Mouse (Mus musculus): ENCODE data around the gene Slc25a10. TPM values are rescaled to one million over a fixed set of nuclear protein-coding genes. Genes with fewer than 3 reads are reported as not detected.

Gene Slc25a10
- polyA plus RNA-seq, 1 experiment from 2014 or later: 28.6 TPM

DNA sequence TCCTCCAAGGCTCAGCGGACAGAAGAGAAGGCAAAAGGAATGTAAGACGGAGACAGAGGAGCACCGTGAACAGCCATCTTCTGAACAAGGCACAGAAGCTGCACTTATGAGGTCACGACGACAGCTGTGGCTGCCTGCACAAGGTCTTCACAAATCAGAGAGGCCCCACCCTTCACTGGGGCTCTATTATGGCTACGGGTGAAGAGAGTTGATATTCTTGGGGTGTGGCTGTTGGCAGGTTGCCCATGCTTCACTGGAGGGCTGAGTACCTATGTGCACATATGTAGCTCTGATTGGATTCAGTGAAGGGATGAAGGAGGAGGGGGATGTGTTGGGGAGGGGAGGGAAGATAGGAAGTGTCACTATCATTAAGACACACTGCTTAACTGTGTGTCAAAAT is 26.9 kb downstream of the Slc25a10 start:
- H3K9me3 ChIP-seq: no peaks in the 10 kb centered on the region
- ATAC-seq (replicated peaks): no peak

DNA sequence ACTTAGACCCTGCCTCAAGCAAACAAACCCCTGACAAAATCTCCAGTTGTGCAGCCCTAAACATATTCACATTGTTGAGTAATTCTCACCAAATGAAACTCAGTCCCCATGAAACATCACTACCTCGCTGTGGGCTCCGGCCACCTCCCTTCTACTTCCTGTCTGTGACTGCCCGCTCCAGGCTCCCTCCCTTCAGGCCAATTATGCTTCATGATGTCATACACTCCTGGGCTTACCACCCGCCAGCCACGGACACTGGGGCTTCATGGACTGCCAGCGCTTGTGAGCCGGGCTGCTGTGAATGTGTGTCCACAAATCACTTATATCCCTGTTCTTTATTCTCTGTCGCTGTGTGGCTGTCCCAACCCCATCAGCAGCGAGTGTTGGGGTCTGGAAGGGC is 28.1 kb downstream of the Slc25a10 start:
- no peak overlapping the region for H3K27ac ChIP-seq
- no peaks in the 10 kb centered on the region for H3K9me3 ChIP-seq
- no peaks in the 10 kb centered on the region; the same call in 1 of the 2 replicates for H3K4me1 ChIP-seq
- H3K27me3 ChIP-seq (replicated peaks): no peaks in the 10 kb centered on the region
- no peak overlapping the region for H3K9ac ChIP-seq
- no peak overlapping the region for H3K4me2 ChIP-seq
- ATAC-seq (replicated peaks): no peak
- no peak overlapping the region for H3K4me3 ChIP-seq
- WGBS: 49% methylated on average over 9 of the region's 9 CpGs
- no peaks in the 10 kb centered on the region for H3K36me3 ChIP-seq (replicated peaks)

More for the DNA sequence above, 26.9 kb downstream of the Slc25a10 start:
- Histone ChIP-seq H3K4me3 (no peak overlapping the region), H3K9ac (no peak overlapping the region), H3K27ac (no peak overlapping the region), H3K27me3 (replicated peaks) (no peaks in the 10 kb centered on the region), H3K4me1 (no peaks in the 10 kb centered on the region; the same call in 1 of the 2 replicates), H3K4me2 (no peak overlapping the region), H3K36me3 (replicated peaks) (no peaks in the 10 kb centered on the region)
- 74% methylated on average over 6 of the region's 6 CpGs for WGBS

DNA sequence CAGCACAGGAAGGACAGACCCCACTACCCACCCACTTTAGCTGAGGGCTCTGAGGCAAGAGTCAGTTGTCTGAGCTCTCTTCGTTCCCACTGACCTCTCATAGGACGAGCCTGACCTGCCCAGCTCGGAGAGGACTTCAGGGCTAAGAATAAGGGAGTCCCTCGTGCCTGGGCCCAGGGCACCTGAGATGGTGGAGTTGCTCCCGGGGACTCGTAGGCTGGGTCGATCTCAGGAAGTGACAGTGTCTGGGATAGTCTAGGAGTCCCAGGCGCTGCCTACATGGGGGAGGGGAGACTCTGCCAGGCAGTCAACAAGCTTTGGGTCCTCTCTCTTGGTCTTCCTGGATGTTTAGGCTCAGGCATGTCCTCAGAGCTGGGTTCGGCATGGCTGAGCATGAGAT is 28.9 kb downstream of the Slc25a10 start:
- no peak overlapping the region for H3K27ac ChIP-seq
- whole genome bisulfite sequencing: 77% methylated on average over 9 of the region's 9 CpGs
- no peaks in the 10 kb centered on the region; the same call in 1 of the 2 replicates for H3K4me1 ChIP-seq
- no peaks in the 10 kb centered on the region for H3K9me3 ChIP-seq
- no peak for ATAC-seq (replicated peaks)
- H3K9ac ChIP-seq: no peak overlapping the region
- no peaks in the 10 kb centered on the region for H3K27me3 ChIP-seq (replicated peaks)
- no peaks in the 10 kb centered on the region for H3K36me3 ChIP-seq (replicated peaks)
- no peak overlapping the region for H3K4me2 ChIP-seq
- no peak overlapping the region for H3K4me3 ChIP-seq

DNA sequence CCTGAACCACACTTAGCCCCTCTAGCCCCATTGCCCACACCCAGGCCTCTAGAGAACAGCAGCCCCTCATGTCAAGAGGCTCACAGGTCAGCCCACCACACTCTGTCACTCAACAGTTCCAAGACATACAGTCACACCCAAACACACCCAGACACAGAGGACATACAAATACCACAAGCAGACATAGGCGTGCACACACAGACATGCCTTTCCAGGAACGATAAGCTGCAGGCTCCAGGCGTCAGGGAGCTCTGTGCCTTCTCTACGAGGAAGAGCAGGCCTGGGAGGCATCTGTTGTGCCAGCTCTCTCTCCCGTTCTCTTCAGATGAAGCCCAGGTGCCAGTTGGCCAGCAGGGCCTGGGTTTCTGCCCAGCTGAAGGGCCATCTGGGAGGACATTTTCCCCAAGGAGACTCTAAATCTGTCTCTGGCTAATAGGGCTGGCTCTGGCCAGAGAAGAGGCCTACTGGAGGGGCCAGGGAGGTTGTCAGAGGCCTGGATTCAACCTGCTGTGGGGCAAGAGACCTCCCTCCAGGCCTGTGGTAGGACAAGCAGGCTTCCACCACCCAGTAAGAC is 29.4 kb downstream of the Slc25a10 start:
- H3K9ac ChIP-seq: no peak overlapping the region
- H3K27ac ChIP-seq: no peak overlapping the region
- 73% methylated on average over 5 of the region's 5 CpGs for WGBS
- no peak for ATAC-seq (replicated peaks)
- no peaks in the 10 kb centered on the region for H3K27me3 ChIP-seq (replicated peaks)
- no peak overlapping the region for H3K4me2 ChIP-seq
- H3K4me1 ChIP-seq: no peaks in the 10 kb centered on the region
- no peaks in the 10 kb centered on the region for H3K36me3 ChIP-seq (replicated peaks)
- H3K4me3 ChIP-seq: no peak overlapping the region
- no peaks in the 10 kb centered on the region for H3K9me3 ChIP-seq

DNA sequence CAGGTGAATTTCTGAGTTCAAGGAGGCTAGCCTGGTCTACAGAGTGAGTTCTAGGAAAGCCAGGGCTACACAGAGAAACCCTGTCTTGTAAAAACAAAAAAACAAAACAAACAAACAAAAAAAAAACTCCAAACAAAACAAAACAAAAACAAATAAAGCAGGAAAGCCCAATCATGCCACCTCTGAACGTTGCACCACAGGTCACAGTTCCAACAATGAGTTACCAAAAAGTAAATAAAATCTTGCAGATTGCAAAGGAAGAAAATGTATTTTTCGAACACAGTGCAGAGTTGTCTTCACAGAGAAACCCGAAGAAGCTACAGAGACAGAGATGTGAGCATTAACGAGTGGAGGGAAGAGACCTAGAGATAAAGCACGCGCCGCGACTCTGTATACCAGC is 30.9 kb downstream of the Slc25a10 start:
- H3K9ac ChIP-seq: no peak overlapping the region
- H3K4me3 ChIP-seq: no peak overlapping the region
- peaks cover 3% of the 10 kb centered on the region for H3K27me3 ChIP-seq (replicated peaks)
- no peaks in the 10 kb centered on the region for H3K4me1 ChIP-seq
- no peaks in the 10 kb centered on the region for H3K36me3 ChIP-seq (replicated peaks)
- H3K4me2 ChIP-seq: no peak overlapping the region
- no peak overlapping the region for H3K27ac ChIP-seq
- no peaks in the 10 kb centered on the region for H3K9me3 ChIP-seq
- 88% methylated on average over 8 of the region's 8 CpGs for WGBS
- no peak for ATAC-seq (replicated peaks)

DNA sequence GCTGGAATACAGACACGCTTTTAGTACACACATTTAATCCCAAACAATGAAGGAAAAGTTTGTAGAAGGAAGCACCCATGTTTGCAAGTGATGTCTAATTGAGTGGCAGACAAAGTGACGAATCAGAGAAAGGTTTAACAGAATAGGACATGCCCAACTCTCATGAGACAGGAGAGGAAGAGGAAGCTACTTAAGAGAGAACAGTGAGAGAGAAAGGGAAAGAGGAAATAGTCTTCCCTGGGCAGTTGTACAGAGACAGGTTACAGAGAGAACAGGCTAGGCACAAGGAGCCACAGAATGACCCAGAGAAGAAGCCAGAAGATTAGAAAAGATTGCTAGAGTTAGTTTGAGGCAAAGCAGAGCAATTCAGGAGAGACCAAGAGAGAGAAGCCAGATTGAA is 34.3 kb downstream of the Slc25a10 start:
- Histone ChIP-seq H3K4me3 (no peak overlapping the region), H3K9me3 (no peaks in the 10 kb centered on the region), H3K27me3 (replicated peaks) (peaks cover 37% of the 10 kb centered on the region), H3K36me3 (replicated peaks) (no peaks in the 10 kb centered on the region), H3K9ac (no peak overlapping the region), H3K4me1 (peaks cover 8% of the 10 kb centered on the region), H3K27ac (no peak overlapping the region), H3K4me2 (no peak overlapping the region)
- no peak for ATAC-seq (replicated peaks)
- WGBS: 75% methylated on average over 2 of the region's 2 CpGs

DNA sequence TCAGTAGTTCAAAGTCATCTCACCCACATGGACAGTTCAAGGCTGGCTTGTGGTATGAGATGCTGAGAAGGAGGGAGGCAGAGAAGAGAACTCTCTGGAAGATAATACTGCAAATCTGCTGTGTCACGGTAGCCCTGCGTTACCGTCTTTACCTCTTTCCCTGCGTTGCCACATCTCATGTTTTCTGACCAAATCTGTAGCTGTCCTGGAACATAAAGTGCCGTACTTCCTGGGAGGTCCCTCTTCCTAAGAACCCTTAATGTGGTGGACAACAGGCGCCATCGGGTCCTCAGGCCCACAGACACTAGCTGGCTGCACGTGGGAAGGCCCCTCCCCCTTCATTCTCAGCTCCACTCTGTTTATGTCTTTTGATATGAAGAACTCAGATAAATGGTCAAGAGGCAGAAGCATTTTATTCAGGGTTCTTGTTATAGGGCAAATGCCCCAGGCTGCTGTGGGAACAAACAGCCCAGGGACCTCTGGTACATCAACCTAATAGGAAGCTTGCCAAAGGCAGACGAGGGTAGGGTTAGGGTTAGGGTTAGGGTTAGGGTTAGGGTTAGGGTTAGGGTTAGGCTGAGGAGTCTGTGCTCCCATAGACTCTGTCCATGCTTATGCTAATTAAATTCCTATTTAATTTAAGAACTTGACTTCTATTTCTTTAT is 36.2 kb downstream of the Slc25a10 start:
- ATAC-seq (replicated peaks): no peak
- Histone ChIP-seq H3K27ac (no peak overlapping the region), H3K4me1 (peaks cover 10% of the 10 kb centered on the region), H3K9ac (no peak overlapping the region), H3K9me3 (no peaks in the 10 kb centered on the region), H3K4me2 (no peak overlapping the region), H3K36me3 (replicated peaks) (no peaks in the 10 kb centered on the region), H3K4me3 (no peak overlapping the region), H3K27me3 (replicated peaks) (peaks cover 56% of the 10 kb centered on the region)
- 82% methylated on average over 9 of the region's 9 CpGs for WGBS

DNA sequence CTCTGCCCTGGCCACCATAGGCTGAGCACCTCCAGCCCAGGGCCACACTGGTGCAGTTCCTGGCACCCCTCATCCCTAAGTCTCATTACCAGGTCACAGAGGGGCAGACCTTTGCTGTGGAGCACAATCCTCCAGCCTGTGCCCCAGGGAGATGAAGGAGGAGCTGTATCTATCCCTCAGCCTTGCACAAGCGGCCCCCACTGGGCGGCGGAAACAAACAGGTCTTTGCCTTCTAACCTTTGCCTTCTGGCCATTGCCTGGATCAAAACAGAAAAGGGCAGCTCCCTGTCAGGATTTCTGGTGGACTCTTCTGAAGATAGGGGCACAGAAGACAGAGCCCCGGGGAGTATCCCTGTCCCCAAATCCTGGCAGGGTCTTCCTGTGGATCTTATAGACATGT is 37.3 kb downstream of the Slc25a10 start:
- no peak overlapping the region for H3K9ac ChIP-seq
- H3K27me3 ChIP-seq (replicated peaks): peaks cover 64% of the 10 kb centered on the region
- 41% methylated on average over 4 of the region's 4 CpGs for WGBS
- no peaks in the 10 kb centered on the region for H3K9me3 ChIP-seq
- H3K27ac ChIP-seq: no peak overlapping the region
- no peak overlapping the region for H3K4me3 ChIP-seq
- peaks cover 10% of the 10 kb centered on the region for H3K4me1 ChIP-seq
- H3K36me3 ChIP-seq (replicated peaks): no peaks in the 10 kb centered on the region
- ATAC-seq (replicated peaks): no peak
- H3K4me2 ChIP-seq: no peak overlapping the region

DNA sequence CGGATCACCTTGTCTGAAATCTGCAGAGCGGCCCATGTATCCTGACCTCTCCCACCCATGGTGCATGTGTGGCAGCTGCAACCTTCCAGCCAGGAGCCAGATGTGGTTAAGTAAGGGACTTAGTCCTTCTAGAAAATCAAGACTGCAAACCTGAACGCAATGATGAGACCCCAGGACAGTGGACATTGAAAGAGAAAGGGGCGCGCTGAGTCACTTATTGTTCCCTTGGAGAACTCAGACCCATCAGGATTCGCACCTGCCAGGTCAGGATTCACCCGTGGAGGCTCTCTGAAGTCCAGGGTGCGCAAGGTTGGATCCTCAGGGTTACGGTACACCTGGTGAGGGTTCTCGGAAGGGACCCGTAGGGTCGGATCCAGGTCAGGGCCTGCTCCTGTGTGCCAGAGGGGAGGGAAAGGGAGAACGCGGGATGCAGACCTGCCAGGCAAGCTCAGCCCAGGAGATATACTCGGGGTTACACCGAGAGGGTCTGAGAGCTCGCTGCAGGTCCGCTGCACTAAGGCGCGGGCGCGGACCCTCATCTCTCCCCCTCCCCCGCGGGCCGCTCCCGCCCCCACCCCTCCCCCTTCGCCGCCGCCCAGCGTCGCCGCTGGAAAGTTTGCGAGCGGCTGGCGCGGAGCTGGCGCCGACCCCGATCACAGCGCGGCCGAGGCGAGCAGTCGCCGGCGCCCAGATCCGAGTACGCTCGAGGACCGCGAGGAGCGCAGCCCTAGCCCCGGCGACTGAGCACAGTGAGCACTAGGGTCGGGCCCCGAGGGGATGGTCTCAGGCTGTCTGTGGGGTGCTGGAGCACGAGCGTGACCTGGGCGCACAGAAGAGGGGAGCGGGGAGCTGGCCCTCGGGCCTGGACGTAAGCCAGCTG is 38.7 kb downstream of the Slc25a10 start, which contains the start of gene Gcgr:
Gene Gcgr, plus strand, starts transcription at position 615 of the 880 bp plus-strand sequence.
- Histone ChIP-seq H3K27ac (no peak within 1 kb of the TSS), H3K4me2 (peak within 1 kb of the TSS; percentile 50), H3K4me3 (peak within 1 kb of the TSS; percentile 29), H3K36me3 (replicated peaks) (no peaks in the 10 kb centered on the region), H3K9ac (no peak within 1 kb of the TSS), H3K4me1 (peaks cover 10% of the 10 kb centered on the region), H3K9me3 (no peaks in the 10 kb centered on the region), H3K27me3 (replicated peaks) (peaks cover 64% of the 10 kb centered on the region)
- ATAC-seq (replicated peaks): no peak
- 8% methylated on average over 51 of the region's 62 CpGs for WGBS

DNA sequence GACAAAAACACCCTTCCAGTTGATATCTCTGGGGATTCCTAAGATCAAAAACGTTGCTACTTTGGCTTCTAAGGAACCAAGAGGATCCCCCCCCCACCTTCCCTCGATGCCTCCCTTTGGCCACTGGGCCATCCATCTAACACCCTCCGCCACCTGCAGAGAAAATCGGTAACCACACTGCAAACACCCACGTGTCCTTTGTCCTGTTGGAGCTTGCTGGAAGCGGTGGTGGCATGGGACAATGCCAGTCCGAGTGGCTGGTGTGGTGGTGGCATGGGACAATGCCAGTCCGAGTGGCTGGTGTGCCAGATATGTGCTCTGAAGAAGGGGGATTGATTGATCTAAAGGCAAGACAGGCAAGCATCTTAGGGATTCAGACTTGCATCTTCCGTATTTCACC is 40.0 kb downstream of the Slc25a10 start:
- H3K27ac ChIP-seq: no peak overlapping the region
- H3K27me3 ChIP-seq (replicated peaks): peaks cover 64% of the 10 kb centered on the region
- H3K4me1 ChIP-seq: peaks cover 10% of the 10 kb centered on the region
- H3K9ac ChIP-seq: no peak overlapping the region
- H3K4me2 ChIP-seq: no peak overlapping the region
- no peak for ATAC-seq (replicated peaks)
- H3K4me3 ChIP-seq: no peak overlapping the region
- no peaks in the 10 kb centered on the region for H3K36me3 ChIP-seq (replicated peaks)
- no peaks in the 10 kb centered on the region for H3K9me3 ChIP-seq
- 32% methylated on average over 9 of the region's 9 CpGs for WGBS

DNA sequence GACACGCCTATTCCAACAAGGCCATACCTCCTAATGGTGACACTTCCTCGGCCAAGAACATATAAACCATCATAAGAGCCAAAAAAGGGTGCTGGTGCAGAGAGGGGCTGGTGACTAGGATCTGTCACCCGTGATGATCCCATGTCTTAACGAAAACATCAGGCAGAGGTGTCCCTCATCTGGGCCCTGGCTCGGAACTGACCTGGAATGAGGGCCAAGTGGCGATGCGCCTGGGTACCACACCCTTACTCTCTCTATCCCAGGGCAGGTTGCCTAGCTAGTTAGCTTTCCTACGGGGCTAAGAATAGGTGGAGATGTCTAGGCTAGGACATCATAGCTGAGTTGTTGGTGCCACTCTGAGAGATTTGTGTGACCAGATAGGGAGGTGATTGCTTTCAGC is 42.5 kb downstream of the Slc25a10 start:
- WGBS: 84% methylated on average over 8 of the region's 8 CpGs

DNA sequence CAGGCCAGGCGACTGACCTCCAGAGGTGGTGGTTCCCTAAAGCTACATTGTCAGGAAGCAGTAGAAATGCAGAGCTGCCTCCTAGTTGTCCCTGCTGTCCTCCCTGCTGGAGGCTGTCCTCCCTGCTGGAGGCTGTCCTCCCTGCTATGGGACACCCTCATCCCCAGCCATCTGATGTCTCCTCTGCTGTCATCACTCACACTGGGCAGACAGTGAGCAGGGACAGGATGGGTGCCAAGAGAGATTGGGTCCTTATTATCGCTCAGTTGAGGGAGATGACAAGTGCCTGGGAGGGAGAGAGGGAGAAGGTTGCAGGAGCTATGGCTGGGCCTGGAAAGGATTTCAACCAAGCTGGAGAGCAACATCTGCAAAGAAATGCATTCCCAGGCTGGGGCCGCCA is 43.5 kb downstream of the Slc25a10 start:
- H3K4me1 ChIP-seq: peaks cover 23% of the 10 kb centered on the region
- H3K4me2 ChIP-seq: no peak overlapping the region
- H3K27me3 ChIP-seq (replicated peaks): peaks cover 36% of the 10 kb centered on the region
- 75% methylated on average over 3 of the region's 3 CpGs for WGBS
- no peak overlapping the region for H3K9ac ChIP-seq
- no peaks in the 10 kb centered on the region for H3K36me3 ChIP-seq (replicated peaks)
- ATAC-seq (replicated peaks): no peak
- no peak overlapping the region for H3K4me3 ChIP-seq
- no peak overlapping the region for H3K27ac ChIP-seq
- H3K9me3 ChIP-seq: no peaks in the 10 kb centered on the region

More for the DNA sequence above, 42.5 kb downstream of the Slc25a10 start:
- peaks cover 46% of the 10 kb centered on the region for H3K27me3 ChIP-seq (replicated peaks)
- H3K4me3 ChIP-seq: no peak overlapping the region
- no peak overlapping the region for H3K9ac ChIP-seq
- H3K4me1 ChIP-seq: peaks cover 13% of the 10 kb centered on the region
- no peak overlapping the region for H3K27ac ChIP-seq
- no peak overlapping the region for H3K4me2 ChIP-seq
- no peaks in the 10 kb centered on the region for H3K36me3 ChIP-seq (replicated peaks)
- H3K9me3 ChIP-seq: no peaks in the 10 kb centered on the region
- ATAC-seq (replicated peaks): no peak

Measured in midbrain, embryonic 15.5 days (tissue).